Mouse (Mus musculus) urinary bladder, adult 18-20 months (tissue): Measurements from ENCODE around the gene Aen.

Experiments used
- DNase-seq, 2 experiments: peaks; one replicate each; pipeline ENCODE4 v3.0.0; 2022; ENCODE audit warnings: low spot score in 2 of 2, mixed read lengths in 2 of 2

The Aen gene

DNA sequence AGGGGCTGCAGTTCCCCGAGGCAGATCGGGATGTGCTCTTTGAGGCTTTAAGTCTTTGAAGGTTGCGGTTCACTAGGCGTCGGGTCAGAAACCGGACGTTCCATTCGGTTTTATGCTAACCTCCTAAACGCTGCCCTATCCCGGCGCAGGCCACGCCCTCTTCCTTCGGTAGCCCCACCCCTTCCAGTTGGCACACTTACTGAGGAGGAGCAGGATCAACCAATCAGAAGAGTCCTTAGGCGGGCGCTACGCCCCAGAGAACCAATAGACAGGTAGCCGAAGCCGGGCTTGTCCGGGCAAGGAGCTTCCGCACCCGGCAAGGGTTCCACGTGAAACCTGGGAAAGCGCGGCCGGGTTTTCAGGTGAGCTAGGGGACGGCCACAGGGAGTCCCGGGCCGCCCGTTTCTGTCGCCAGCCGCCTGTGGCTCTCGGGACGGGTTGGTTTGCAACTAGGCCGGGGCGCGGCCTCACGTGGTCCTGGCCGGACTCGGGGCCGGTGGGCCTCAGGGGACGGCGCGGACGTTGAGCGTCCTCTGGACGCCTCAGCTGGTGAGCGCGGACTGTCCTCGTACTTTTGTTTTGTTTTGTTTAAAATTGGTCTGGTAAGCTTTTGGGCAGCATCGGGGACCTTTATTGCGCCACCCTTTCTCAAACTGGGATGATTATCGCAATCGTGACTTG is at the start of gene Aen:
TSS of gene Aen (plus strand) at position 202 of the 681 bp plus-strand sequence.
- peak; percentile 97 to 98 for DNase-seq

DNA sequence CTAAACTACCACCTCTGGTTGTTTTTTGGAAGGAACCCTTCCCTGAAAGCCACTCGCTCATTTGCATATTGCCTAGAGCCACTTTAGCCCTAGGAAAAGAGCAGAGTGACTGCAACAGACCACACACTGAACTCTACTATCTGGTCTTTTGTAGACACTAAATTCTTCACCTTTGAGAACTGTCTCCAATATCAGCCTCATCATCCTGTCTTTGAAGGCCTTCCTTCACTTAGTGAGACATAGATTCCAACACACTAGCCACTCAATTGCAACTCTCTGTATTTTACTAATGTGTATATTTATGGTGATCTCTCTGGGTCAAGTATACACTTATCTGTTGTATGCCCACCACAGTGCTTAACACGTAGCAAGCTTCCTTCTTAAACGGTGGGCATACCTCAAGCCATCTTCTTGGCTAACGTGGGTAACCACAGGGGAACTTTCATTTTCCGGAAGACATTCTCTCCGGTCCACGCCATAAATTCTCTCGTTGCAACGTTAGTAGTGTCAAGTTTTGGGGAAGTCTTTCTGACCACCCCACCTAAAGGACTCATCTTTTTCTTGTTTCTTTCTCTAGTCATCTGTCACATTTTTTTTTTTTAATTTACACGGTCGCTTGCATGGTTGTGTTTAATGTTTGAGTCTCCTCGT is 49.5 kb upstream of the Aen start:
- DNase-seq: no peak

DNA sequence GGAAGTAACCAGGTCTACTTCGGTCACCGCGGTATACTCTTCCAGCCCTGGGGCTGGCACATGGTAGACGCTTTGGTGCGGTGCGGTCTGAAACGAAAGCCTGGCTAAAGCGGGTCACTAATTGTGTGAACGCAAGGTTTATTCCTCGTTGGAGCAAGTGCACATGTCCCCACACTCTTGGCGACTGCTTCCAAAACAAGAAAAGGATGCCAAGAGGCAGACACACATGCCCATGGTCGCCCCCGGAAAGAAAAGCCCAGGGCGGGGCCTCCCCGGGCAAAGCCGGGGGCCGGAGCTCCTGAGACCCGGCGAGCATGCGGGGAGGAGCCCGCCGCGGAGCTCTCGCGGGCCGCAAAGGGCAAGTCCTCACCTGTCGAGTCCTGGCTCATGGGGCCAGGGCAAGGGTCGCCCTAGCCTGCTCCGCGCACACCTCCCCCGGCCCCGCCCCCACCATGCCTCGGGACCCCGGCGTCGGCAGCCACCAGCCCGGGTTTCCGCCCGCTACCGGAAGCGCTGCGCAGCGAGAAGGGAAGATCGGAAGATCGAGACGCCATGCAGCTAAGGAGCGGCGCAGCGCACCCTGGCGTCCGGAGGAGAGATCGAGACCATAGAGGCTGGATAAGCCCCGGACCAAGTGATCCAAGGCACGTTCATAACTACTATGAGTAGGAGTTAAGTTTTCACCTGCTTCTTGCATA is 48.8 kb upstream of the Aen start, which contains the start of gene Det1:
TSS of gene Det1 (minus strand) at position 527 of the 698 bp plus-strand sequence.
- peak; percentile 85 for DNase-seq

DNA sequence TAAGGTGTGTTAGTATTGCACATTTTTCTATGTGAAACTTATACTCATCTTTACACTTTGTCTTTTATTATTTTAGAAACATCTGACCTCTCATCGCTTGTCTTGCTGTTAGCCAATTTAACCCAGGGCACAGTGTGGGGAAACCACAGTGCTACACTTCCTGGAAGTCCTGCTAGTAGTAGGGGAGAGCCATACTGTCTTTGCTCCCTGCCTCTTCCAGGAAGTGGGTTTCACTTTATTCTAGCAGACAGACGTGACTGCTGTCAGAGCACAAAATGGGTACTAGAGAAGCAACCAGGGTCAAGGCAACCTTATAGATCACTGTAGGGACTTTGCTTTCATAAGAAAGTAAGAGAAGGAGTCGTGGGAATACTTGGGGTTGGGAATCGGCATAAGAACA is 41.6 kb upstream of the Aen start:
- DNase-seq: no peak

DNA sequence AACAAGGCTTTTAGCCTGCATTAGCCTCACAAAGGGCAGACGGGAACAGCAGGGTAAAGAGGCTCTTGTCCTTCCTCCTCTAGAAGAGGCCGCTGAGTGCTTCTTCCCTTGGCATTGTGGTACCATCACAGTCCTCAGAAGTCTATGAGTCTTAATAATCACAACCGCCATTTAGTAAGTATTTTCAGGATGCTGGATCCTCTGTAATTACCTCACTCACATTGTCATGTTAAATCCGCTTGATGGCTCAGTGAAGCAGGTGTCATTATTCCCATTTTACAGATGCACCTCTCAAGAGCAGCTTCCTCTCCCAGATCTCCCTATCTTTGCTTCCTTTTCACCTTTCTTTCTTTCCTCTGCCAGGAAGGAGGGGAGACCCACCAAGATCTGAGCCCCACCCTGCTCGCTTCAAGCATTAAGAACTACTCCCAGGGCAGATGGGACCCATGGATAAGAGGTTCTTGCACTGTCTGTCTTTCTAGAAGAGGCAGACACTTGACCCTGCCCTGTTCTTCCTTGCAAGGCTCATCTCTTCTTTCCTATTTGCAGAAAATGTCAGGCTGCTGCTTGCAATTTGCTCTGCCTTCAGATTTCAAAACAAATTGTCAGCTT is 40.5 kb upstream of the Aen start:
- DNase-seq: no peak

DNA sequence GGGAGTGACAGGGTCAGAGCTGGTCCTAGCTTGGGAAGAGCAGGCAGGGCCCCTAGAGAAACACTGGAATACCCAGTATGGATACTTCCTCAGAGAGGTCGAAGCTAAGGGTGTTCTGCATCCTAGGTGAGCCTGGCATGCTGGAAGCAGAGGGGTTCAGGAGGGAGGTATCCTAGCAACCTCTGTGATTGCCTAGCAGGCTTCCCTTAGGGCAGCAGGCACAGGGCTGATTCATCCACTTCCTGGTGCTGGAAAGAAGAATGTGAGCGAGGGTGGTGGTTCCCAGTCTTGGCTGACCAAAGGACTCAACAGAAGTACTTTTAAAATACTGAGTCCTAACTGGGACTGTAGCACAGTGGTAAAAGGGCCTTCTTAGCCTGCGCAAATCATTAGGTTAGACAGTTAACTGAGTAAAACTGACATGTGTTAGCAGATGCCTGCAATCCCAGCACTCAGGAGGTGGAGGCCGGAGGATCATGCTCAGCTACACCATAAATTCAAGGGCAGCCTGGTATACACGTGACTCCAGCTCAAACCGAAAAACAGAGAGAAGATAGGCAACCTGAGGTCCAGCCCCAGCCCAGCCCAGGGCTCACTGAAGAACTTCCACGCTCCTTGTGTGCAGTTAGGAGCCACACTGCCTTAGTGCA is 31.7 kb upstream of the Aen start:
- no peak for DNase-seq

DNA sequence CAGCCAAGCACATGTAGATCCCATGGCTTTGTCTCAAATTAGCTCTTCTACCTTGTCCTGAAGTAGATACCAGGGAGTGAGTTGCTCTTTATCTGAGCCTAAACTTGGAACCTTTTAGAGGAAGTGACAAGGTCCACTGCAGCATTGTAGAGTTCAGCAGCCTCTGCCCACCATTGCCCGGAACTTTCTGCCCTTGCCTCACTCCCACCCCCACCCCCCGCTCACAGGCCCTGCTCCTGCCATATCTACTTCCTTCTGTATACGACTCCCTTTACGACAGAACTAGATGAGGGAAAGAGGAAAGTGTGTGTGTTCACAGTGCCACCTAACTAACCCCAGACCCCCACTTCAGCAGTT is 31.2 kb upstream of the Aen start:
- no peak for DNase-seq

DNA sequence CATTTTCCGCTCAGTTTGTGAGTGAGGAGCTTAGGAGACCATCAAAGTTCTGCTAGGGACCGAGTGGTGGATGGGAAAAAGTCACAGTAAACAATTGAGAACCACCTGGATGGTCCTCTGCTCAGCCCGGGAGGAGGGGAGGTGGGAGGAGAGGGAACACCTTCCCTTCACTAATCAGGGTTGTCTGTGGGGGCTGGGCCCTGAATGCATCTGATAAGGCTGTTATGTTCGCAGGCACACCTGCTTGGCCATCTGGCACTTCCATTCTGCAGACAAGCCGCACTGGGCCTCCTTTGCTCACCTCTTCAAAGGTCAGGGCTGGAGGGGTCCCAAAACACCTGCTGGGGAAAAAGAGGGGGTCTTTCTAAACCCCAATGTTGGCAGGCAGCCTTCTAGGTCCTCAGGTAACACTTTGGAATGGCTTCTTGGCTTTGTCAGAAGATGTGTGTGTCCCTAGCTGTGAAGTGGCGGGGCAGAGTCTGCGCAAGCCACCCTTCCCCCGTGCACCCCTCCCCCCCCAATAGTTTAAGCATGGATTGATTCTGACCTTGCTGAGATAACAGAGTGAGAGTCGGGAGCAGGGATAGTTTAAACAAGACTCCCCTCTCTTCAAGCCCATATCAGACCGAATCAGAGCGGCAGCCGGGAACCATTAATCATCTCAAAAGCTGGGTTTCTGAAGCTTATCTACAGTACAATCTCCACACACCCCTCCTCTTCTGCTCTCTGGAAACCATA is 30.3 kb upstream of the Aen start:
- no peak for DNase-seq

DNA sequence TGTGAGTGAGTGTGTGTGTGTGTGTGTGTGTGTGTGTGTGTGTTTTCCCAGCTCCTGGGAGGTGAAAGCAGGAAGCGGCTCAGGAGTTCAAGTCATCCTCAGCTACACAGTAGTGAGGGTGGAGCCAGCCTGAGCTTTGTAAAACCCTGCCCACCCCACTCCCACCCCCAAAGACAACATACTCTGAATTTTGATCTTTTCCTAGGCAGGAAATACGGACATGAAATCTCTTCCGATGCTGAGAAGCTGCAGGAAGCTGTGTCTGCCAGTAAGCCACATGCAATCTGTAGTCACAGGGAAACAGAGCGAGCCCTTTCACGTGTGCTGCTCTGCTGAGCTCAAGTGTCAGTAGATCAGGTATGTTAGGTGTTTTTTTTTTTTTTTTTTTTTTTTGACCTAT is 26.9 kb upstream of the Aen start:
- no peak for DNase-seq

DNA sequence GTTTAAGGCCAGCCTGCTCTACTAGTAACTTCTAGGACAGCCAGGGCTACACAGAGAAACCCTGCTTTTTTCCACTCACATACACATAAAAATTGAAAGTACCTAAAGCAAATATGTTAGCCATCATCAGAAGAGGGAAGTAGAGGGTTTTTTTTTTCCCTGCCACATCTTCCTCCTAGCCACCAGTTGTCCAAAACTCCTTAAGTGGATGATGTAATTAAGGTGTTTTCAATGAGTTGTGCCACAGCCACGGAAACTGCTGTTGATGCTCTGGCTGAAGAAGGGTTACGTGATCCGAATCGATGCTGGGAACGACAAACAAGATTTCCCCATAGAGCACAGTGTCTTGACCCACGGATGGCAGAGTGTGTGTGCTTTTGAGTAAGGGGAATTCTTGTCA is 23.3 kb upstream of the Aen start:
- DNase-seq: no peak

DNA sequence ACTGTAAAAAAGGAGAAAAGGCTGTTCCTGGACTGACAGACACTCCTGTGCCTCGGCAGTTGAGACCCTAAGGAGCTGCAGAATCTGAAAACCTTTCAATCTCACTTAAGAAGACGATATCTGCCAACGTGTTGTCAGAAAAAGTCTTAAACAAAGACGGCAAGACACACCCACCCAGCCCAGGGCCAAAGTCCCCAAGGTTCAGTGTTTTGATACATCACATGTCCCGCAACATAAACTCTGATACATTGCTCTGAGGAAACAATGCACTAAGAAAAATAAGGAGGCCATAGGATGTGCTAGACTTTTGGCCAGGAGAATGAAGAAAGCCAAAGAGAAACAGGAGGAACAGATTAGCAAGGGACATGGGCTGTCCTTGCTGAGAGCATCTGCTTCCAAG is 22.8 kb upstream of the Aen start:
- no peak for DNase-seq

DNA sequence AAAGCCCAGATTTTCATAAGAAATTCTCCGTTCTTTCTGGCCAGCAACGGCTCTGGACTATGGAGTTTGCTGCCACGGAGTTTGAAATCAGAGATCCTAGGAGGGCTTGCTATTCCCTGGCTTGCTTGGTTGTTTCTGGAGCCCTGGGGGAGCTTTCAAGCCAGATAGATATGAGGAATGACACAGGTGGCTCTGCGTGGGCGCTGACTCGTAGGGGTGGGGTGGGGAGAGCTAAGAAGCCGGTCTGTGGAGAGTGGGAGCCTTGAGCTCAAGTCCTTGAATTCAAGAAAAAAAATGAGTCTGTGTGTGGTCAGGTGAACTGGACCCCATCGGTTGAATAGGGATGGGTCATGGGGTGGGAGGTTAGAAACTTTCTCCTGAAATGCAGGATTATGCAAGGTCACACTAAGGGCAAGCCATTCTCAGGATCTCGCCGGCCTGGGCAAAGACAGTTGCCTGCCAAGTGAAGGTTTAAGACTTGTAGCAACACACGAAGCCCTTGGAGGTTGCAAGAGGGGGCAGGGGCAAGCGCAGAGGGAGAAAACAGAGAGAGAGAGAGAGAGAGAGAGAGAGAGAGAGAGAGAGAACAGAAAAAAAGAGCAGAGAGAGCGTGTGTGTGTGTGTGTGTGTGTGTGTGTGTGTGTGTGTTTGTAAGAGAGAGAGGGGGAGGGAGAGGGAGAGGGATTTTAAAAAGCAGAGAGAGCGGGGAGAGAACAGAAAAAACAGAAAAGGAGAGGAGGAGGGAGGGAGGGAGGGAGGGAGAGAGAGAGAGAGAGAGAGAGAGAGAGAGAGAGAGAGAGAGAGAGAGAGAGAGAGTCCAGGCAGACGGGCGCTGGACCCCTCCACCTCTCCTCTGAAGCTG is 13.8 kb upstream of the Aen start:
- no peak for DNase-seq

DNA sequence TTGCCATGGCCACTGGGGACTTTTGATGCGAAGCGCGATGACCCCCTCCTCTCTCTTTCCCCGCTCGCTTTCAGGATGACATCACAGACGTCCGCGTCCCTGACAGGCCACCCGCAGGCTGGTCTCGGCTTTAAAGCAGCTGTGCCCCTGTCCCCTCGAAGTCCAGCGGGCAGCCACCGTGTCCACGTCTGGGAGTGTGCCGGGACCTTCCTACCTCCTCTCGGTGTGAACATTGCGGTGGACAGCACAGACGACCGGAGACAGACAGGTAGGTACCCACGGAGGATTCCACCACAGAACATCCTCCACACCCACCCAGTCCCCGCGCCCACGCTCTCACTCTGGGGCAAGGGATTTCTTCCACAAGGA is 13.2 kb upstream of the Aen start:
- no peak for DNase-seq

DNA sequence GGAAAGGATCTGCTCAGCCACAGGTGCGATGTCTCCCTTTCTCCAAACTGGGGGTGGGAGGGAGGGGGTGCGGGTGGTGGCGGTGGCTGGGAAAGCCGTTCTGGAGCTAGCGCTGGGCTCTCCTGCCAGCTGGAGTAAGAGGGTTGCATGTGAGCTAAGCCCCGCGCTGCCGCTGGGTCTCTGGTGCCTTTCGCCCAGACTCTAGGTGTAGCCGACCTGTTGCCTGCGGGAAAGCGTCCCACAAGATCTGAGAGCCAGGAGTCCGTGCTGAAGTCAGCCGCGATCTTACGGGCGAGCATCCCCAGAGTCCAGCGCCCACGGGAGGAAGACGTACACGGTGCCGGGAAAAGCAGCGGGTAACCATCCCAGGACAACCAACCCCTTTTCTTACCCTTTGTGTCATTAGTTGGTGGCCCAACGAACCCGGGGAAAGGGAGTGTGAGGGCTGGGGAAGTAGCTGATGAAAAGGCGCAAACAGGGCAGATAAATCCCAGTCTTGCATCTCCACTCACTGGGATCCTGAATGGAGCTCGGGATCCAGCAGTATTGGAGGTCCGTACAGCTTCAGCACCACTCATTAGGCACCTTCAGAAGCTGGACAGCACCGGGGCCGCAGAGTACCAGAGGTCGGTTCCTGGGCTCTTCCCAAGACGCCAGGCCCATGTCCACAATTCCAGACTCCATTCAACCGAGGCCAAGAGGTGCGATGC is 12.5 kb upstream of the Aen start:
- no peak for DNase-seq

DNA sequence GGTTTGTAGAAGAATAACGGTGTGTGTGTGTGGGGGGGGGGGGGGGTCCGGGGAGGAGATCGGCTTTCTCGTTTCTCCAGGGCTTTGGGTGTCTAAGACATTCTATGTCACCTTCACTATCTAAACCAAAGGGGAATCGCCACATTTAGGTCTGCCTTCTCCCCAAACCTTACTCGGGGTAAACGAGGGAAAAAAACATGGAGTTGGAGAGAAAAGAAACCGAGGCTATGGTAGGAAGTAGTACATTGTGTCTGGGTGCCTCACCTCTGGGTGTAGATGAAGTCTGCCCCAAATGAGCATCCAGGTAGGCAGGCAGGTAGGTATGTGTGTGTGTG is 12.0 kb upstream of the Aen start:
- no peak for DNase-seq

DNA sequence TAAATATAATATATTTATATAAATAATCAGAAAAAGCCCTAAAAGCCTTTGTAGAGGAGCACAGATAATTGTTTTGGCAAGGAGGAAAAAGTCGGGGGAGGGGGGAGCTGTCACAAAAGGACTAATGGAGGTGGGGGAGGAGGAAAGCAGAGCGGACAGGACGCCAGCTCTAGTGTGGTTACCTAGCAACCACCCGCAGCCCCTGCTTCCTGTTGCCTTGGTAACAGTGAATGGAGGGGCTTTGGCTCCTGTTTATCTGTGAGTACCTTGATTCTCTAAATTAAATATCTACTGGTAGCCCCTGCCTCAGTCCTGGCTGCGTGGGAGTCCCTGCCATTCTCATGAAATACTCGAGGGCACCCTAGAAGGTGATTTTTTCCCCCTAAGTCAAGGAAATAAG is 11.5 kb upstream of the Aen start:
- DNase-seq: no peak

DNA sequence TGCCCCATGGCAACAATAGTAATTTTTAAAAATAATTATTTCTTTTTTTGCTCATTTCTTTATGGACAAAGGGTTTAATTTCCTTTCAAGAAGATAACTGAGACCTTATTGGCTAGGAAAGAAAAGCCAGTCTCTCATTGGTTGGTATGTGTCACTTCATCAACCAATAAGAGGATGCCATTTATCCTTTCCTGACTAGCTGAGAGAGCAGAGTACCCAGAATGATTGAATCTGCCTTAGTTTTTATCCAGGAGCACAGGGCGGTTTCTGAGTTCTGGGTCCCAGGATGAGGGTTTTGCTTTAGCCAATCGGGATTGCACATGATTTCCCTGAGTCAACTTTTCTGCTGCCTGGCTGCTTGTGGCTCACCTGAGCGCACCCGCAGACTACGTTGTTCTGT is 10.2 kb upstream of the Aen start:
- DNase-seq: no peak

DNA sequence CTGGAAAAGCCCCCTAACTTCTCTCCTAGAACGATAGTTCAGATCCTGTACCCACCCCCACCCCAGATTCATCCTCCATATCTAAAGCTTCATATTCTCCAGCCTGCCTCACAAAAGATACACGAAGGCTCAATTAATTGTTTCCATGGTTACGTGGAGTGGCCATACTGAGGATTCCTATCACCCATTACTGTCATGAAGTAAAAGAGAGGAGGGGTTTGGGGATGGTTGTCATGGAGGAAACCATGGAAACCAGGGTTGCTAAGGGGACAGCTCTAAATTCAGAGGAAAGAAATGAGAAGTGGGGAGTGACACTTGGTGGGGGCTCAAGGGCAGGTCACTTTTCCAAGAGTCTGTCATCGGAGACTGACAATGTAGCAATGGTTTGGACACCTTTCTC is 9.2 kb upstream of the Aen start:
- no peak for DNase-seq

DNA sequence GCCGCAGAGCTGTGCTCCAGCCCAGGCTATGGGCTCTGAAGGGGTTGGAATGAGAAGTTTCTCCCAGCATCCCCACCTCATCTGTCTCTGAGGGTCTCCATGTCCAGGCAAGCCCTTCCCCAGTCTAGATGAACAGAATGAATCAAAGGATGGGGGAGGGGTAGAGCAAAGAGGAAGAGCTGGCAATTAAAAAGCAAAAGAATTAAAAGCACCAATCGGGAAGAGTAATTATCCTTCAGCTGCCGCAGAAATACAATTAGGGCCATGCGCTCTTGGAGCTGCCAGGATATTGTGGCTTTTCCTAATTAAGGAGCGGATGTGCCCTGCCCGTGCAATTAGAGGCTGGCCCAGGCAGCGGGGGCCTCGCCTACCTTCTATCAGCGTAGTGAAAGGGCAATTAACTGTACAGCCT is 8.2 kb upstream of the Aen start:
- no peak for DNase-seq

DNA sequence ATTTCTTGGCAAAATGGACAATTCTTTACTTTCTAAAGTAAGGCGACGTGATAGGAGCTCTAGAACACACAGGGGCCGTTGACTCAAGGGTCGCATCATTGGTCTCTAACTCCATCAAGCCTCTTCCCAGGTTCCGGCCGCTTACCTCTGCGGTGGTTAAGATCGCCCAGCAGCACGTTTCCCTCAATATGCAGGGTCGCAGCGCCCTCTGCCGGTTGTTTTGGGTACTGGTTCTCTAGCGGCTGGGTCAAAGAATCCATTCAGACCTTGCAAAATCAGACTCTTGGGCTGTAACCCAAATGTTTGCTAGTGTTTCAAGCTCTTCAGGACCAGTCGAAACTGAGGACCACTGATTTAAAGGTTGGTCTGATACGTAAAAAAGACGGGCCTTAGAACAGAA is 5.0 kb upstream of the Aen start:
- DNase-seq: peak; percentile 62 to 87
